Mouse (Mus musculus) forebrain, embryonic 14.5 days (tissue): ENCODE data around the gene Upk1a. TPM values are rescaled to one million over a fixed set of nuclear protein-coding genes. Genes with fewer than 3 reads are reported as not detected.
A peak's percentile ranks its signal among the peaks of the same experiment; 100 is the strongest.

Source experiments
- ATAC-seq: fragments of 200-750 bp; cut with Nextera tagmentation; 2 replicates; pipeline ENCODE4 v1.8.0; 2017; ENCODE audit warnings: mild to moderate bottlenecking, moderate library complexity
- DNase-seq: peaks from one replicate; pipeline ENCODE4 v3.0.0-alpha.2; 2015; ENCODE audit warnings: low spot score
- H3K27ac ChIP-seq: fragments of 300-500 bp; sonication (generic); 2 replicates; pipeline ENCODE4 v1.5.1; 2014; ENCODE audit warnings: low read depth, mild to moderate bottlenecking, control low read depth, low read length, moderate library complexity
- H3K27me3 ChIP-seq: fragments of 300-500 bp; sonication (generic); replicated peaks from 2 replicates; pipeline ENCODE4 v1.6.1; 2014; ENCODE audit warnings: low read length, control low read depth, mixed read lengths; ENCODE audit not compliant: control insufficient read depth, insufficient read depth
- H3K36me3 ChIP-seq: fragments of 300-500 bp; sonication (generic); 2 replicates; pipeline ENCODE4 v1.6.1; 2014; ENCODE audit warnings: low read length, control low read depth; ENCODE audit not compliant: control insufficient read depth, insufficient read depth
- H3K4me1 ChIP-seq: fragments of 300-500 bp; sonication (generic); 2 replicates; pipeline ENCODE4 v1.6.1; 2014; ENCODE audit warnings: antibody characterized with exemption, low read length, control low read depth; ENCODE audit not compliant: control insufficient read depth, insufficient read depth
- H3K4me2 ChIP-seq: fragments of 300-500 bp; sonication (generic); 2 replicates; pipeline ENCODE4 v1.6.1; 2014; ENCODE audit warnings: mild to moderate bottlenecking, control low read depth, low read length
- H3K4me3 ChIP-seq: fragments of 300-500 bp; sonication (generic); 2 replicates; pipeline ENCODE4 v1.5.1; 2014; ENCODE audit warnings: low read depth, low read length, control low read depth
- H3K9ac ChIP-seq: fragments of 300-500 bp; sonication (generic); 2 replicates; pipeline ENCODE4 v1.6.1; 2014; ENCODE audit warnings: mild to moderate bottlenecking, low read length, control low read depth, moderate library complexity
- H3K9me3 ChIP-seq: fragments of 300-500 bp; sonication (generic); replicated peaks from 2 replicates; pipeline ENCODE4 v1.6.1; 2016; ENCODE audit warnings: low read length, control low read depth, mixed read lengths; ENCODE audit not compliant: control insufficient read depth
- WGBS: fragments of 180-500 bp; shearing (Covaris S2); extraction: QIAGEN DNeasy Blood & Tissue Kit; methylation state at CpG from one replicate; pipeline ENCODE4 v1.1.7; 2014; 5-methylcytosine and 5-hydroxymethylcytosine counted together
- polyA plus RNA-seq: library from polyadenylated mRNA; unstranded; fragments of >200 nt; fragmentation: Nextera tagmentation; extraction: Ambion mirVana; gene quantifications from 2 replicates; pipeline ENCODE4 v1.2.1, GENCODE M21; 2014

Gene Upk1a
- polyA plus RNA-seq, 1 experiment from 2014 or later, result 0.20 TPM

DNA sequence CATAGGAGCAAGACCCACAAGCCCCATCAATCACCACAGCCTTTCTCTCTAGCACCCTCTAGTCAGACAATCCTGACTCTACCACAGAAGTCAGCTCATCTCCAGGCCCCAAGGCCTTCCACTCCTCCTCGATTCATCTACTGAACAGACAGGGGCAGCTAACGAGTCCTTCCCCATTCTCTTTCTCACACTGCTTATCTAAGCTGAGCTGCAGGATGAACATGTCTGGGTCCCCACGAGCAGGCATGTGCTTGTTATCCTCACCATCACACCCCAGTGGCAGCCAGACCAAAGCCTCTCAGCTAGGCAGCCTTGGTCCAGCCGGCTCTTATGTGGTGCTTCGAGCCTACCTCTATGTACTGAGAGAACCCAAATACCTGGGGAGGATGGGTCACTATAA lies 40.3 kb downstream of the Upk1a start:
- no peak overlapping the region for H3K9ac ChIP-seq
- H3K4me3 ChIP-seq, result no peak overlapping the region
- ATAC-seq (no peak), DNase-seq (no peak)
- H3K27me3 ChIP-seq, result no peaks in the 10 kb centered on the region
- no peak overlapping the region for H3K27ac ChIP-seq
- H3K36me3 ChIP-seq, result peaks cover 96% of the 10 kb centered on the region
- H3K4me2 ChIP-seq, result no peak overlapping the region
- no peaks in the 10 kb centered on the region for H3K4me1 ChIP-seq
- no peaks in the 10 kb centered on the region for H3K9me3 ChIP-seq
- WGBS, result 82% methylated on average over 5 of the region's 5 CpGs

- H3K4me3 ChIP-seq, result no peak overlapping the region
- WGBS, result 89% methylated on average over 11 of the region's 11 CpGs
- no peak for ATAC-seq
Measured at GRCm38 (mm10) chr7:30567555-30567954, 45.1 kb downstream of the Upk1a start.

GRCm38 (mm10) chr7:30566033-30566432 lies 46.6 kb downstream of the Upk1a start:
- peaks cover 4% of the 10 kb centered on the region; the same call in 1 of the 2 replicates for H3K4me1 ChIP-seq
- H3K9ac ChIP-seq, result no peak overlapping the region
- no peak overlapping the region for H3K4me2 ChIP-seq
- H3K27me3 ChIP-seq, result no peaks in the 10 kb centered on the region
- H3K4me3 ChIP-seq, result no peak overlapping the region
- ATAC-seq, result no peak
- no peak overlapping the region for H3K27ac ChIP-seq
- H3K9me3 ChIP-seq, result no peaks in the 10 kb centered on the region
- peaks cover 67% of the 10 kb centered on the region for H3K36me3 ChIP-seq
- DNase-seq, result no peak
- 91% methylated on average over 9 of the region's 9 CpGs for WGBS

More at GRCm38 (mm10) chr7:30567555-30567954, 45.1 kb downstream of the Upk1a start:
- H3K27ac ChIP-seq, result no peak overlapping the region
- peaks cover 4% of the 10 kb centered on the region; the same call in 1 of the 2 replicates for H3K4me1 ChIP-seq
- H3K9ac ChIP-seq, result no peak overlapping the region
- peaks cover 76% of the 10 kb centered on the region for H3K36me3 ChIP-seq
- no peaks in the 10 kb centered on the region for H3K9me3 ChIP-seq
- no peaks in the 10 kb centered on the region for H3K27me3 ChIP-seq
- H3K4me2 ChIP-seq, result no peak overlapping the region
- no peak for DNase-seq

GRCm38 (mm10) chr7:30564970-30565571 lies 47.6 kb downstream of the Upk1a start, which contains the start of gene Igflr1:
Gene Igflr1 (plus strand): TSS chr7:30565427.
- Histone ChIP-seq H3K4me2 (peak within 1 kb of the TSS; percentile 71; the same call in 1 of the 2 replicates), H3K4me3 (no peak within 1 kb of the TSS), H3K36me3 (peaks cover 57% of the 10 kb centered on the region), H3K27ac (no peak within 1 kb of the TSS), H3K9me3 (no peaks in the 10 kb centered on the region), H3K4me1 (peaks cover 4% of the 10 kb centered on the region; the same call in 1 of the 2 replicates), H3K27me3 (no peaks in the 10 kb centered on the region), H3K9ac (no peak within 1 kb of the TSS)
- ATAC-seq, result no peak
- whole genome bisulfite sequencing, result 95% methylated on average over 12 of the region's 12 CpGs
- no peak for DNase-seq

GRCm38 (mm10) chr7:30563906-30564280 lies 48.8 kb downstream of the Upk1a start:
- Histone ChIP-seq H3K27ac (0 out of 2 replicates have a peak overlapping the region, but pooled peaks have one; percentile 91), H3K4me2 (peak overlapping the region; percentile 71), H3K27me3 (no peaks in the 10 kb centered on the region), H3K36me3 (peaks cover 46% of the 10 kb centered on the region), H3K9me3 (no peaks in the 10 kb centered on the region), H3K4me1 (peaks cover 5% of the 10 kb centered on the region), H3K4me3 (peak overlapping the region; percentile 76), H3K9ac (peak overlapping the region; percentile 76)
- DNase-seq (no peak), ATAC-seq (no peak)
- WGBS, result 22% methylated on average over 6 of the region's 6 CpGs

- Histone ChIP-seq H3K4me3 (peak within 1 kb of the TSS; percentile 76), H3K9me3 (no peaks in the 10 kb centered on the region), H3K27me3 (no peaks in the 10 kb centered on the region), H3K36me3 (peaks cover 40% of the 10 kb centered on the region), H3K4me2 (peak within 1 kb of the TSS; percentile 79), H3K9ac (peak within 1 kb of the TSS; percentile 76), H3K4me1 (peaks cover 11% of the 10 kb centered on the region), H3K27ac (peak within 1 kb of the TSS; percentile 91)
- WGBS, result under 1% methylated on average over 45 of the region's 45 CpGs
- DNase-seq, result peak; percentile 100
- ATAC-seq, result peak; percentile 90
Measured at GRCm38 (mm10) chr7:30563117-30563905, 49.3 kb downstream of the Upk1a start, which contains the start of the genes U2af1l4, Gm49396 and Psenen. Gene U2af1l4 (plus strand): TSS chr7:30563301. Gene Gm49396 (plus strand): TSS chr7:30563344. Gene Psenen (minus strand): TSS chr7:30563627.

- H3K27me3 ChIP-seq, result no peaks in the 10 kb centered on the region
- DNase-seq (peak; percentile 20), ATAC-seq (peak; percentile 11)
- no peak overlapping the region for H3K27ac ChIP-seq
- peak overlapping the region; percentile 61 for H3K9ac ChIP-seq
- H3K4me3 ChIP-seq, result peak overlapping the region; percentile 76
- H3K4me1 ChIP-seq, result peaks cover 13% of the 10 kb centered on the region
- WGBS, result 1% methylated on average over 27 of the region's 27 CpGs
- H3K36me3 ChIP-seq, result peaks cover 35% of the 10 kb centered on the region
- no peaks in the 10 kb centered on the region for H3K9me3 ChIP-seq
- H3K4me2 ChIP-seq, result peak overlapping the region; percentile 79
Measured at GRCm38 (mm10) chr7:30562526-30563116, 50.0 kb downstream of the Upk1a start.

GRCm38 (mm10) chr7:30560296-30560695 lies 52.4 kb downstream of the Upk1a start:
- WGBS, result 69% methylated on average over 2 of the region's 2 CpGs
- Histone ChIP-seq H3K4me3 (no peak overlapping the region), H3K4me1 (peaks cover 13% of the 10 kb centered on the region), H3K36me3 (peaks cover 34% of the 10 kb centered on the region), H3K9me3 (no peaks in the 10 kb centered on the region), H3K27me3 (no peaks in the 10 kb centered on the region), H3K27ac (no peak overlapping the region), H3K9ac (no peak overlapping the region), H3K4me2 (no peak overlapping the region)
- no peak for DNase-seq
- ATAC-seq, result no peak
